Mouse (Mus musculus) left cerebral cortex, adult 18-20 months (tissue): ENCODE data around the gene Ddias. TPM values are rescaled to one million over a fixed set of nuclear protein-coding genes. Genes with fewer than 3 reads are reported as not detected.

ENCODE experiments used
- DNase-seq, 2 experiments: peaks; one replicate each; pipeline ENCODE4 v3.0.0; 2021 to 2022; ENCODE audit warnings: low spot score in 2 of 2, mixed read lengths in 1 of 2
- total RNA-seq, 2 experiments: library from RNA; stranded (reverse); gene quantifications; 2 replicates each; pipeline ENCODE4 v1.2.3; 2021

The Ddias gene
- total RNA-seq, 2 experiments from 2014 or later, result 0.35 to 0.45 TPM

DNA sequence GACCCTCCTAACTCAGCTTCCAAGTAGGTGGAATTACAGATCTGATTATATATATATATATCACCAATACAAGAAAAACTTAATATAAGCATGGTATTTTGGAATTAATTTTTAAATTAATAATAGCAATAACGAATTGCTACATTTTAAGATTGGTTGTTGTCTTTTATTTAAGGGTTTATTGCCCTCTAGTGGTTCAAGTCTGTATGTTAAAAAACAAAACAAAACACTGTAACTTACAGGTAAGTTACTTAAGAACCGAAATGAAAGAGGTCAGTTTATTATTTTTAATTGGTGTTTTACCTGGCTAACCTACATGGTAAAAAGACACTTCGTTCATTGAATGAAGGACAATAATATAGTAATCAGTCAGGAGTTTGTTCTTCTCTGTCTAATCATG is 3.9 kb downstream of the Ddias start:
- no peak for DNase-seq

DNA sequence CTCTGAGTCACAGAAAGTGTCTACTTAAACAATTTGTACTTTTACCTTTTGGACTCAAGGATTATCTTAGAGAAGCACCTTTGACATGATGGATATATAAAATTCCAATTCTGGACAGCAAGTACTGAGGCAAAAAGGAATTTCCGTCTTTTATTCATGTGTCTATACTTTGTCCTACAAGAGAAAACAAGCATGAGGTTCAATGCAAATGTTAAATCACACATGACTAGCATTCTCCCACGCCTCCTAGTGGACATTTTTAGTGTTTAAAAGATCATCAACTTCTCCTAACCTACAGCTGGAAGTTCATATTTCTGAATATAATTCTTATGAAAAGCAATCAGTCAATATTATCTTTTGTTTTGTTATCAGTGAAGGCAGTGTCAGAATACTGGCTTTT is 7.5 kb downstream of the Ddias start:
- no peak for DNase-seq

DNA sequence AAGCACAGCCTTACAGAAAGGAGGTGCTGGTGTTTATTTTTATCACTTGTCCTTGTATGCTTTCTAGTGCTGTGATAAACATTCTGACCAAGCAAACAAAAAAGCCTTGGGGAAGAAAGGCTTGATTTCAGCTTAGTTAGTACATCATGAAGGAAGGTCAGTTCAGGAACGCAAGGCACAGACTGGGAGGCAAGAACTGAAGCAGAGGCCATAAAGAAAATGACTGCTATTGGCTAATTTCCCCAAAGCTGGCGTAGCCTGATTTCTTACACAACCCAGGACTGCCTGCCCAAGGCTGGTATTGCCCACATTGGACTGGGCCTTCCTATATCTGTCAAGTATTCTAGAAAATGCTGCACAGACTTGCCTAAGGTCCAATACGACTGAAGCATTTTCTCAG is 25.8 kb downstream of the Ddias start:
- no peak for DNase-seq

DNA sequence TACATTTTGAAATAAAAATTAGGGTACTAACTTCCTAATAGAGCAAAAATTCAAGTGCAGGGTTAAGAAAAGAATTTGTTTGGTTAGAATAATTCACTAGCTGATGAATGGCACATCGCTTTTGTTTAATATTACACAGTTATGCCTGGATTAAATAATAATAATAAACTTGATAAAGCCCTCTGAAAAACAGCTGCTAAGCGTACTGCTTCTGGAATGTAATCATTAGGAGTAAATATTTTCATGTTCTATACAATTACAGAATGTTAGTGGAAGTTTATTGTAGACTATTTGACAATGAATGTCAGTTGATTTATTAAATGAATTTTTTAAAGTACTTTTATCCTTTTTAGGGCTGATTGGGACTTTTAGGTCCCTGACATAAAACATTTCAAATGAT is 31.8 kb downstream of the Ddias start:
- no peak for DNase-seq

DNA sequence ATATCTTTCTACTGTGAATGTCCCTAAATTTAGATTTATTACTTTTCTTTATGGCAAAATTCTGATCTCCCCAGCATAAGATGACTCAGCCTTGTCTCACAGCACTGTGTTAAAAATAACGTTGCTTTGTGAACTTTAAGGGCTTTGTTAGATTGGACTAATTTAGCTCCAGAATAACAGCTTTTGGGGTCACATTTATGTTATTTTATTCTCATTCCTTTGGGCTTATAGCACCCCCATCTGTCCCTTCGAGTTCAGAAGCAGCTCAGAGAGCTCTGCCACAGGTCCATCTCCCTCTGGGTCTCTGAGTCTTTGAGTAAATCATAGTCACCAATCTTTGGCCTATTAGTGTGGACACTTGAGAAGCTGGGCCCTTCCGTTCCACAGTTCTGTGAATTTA is 36.1 kb downstream of the Ddias start:
- no peak for DNase-seq

DNA sequence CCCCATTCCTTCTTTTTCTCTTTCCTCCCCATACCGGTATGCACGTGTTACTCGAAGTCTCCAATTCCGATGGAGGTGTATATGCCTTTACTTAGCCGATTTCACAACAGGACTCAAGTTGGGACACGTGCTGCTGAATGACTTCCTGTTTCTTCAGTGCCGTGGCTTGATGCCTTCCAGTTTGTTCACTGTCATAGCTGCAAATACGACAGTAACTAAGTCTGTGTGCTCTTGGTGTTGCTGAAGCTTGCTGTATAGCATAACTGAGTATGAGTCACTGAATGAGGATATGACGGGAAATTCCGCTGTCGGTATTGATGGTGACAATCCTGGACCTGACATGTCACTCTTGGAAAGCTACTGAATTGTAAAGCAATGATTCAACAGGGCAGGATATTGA is 36.8 kb downstream of the Ddias start:
- DNase-seq, result no peak

DNA sequence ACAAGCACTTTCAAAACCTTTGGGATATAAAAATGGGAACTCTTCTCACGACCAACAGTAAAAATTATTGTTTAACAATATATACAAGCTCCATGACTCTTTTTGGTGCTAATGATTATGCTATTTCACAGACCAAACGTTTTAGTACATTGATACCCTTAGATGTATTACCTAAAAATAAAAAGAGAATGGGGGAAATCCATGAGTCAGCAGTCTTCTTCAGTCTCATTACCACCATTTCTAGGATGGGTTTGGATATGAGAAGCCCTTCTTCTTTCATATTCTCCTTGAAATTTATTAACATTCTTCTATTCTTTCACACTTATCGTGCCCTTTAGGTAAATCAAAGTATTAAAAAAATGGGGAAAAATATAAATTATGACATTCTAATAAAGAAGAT is 37.6 kb downstream of the Ddias start:
- no peak for DNase-seq

DNA sequence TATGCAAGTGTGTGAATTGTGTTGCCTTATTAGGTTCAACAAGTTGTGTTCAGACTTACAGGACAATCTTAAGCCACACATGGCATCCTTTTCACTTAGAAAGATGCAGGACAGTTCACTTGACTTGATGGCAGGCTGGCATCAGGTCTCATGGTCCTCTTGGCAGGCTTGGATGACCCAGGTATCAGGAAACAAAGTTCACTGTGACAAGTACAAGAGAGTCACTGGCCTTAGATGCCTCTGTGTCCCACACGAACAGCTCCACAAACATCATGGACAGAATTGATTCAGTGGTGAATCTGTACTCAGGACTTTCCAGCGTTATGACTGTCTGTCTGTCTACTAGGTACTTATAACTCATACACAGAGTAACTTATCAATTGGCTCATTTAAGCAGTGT is 39.7 kb downstream of the Ddias start:
- DNase-seq, result no peak

DNA sequence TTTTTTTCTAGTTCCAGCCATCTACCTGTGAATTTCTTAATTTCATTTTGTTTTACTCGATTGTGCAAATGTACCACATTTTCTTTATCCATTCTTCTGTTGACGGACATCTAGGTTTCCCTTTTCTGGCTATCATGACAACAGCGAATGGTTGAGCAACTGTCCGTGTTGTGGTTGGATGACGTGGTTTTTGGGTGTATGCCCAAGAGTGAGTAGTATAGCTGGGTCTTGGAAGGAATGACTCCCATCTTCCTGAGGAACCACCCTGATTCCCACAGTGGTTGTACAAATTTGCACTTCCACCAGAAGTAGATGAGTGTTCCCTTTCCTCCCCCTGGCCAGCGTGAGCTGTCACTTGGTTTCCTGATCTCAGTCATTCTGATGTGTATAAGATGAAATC is 41.7 kb downstream of the Ddias start:
- DNase-seq, result no peak

DNA sequence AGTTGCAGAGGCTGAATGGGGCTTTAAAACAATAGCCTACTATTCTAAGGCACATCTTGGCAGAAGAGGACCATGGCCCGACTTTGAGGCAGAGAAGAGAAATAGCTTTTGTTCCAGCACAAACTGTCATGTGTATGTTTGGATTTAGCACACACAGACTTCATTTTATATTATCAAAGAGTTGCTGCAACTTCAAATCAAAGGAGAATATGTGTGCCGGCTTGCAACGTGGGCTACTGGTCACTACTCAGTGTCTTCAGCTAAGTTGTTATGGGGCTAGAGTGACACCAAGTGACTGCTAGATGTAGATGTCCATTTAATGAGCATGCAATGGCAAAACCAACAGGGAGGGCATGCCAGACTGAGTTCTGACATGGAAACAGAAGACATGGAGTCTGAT is 46.1 kb downstream of the Ddias start:
- peak in 1 of 2 experiments; percentile 12 for DNase-seq

DNA sequence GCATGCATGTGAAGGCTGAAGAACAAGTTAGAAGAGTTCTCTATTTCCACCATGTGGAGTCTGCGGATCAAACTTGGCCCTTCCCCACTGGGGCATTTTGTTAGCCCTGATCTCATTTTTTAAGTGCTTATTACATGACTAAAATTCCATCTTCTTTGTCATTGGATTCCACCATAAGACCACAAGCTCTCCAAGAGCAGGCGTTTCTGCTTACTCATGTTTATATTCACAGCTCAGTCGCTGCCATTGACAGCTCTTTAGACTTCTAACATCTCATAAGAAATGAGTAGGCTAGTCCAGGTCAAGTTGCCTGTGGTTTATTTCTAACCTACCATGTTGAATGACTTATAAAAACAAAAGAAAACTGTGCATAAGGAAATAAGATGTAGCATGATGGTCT is 47.8 kb downstream of the Ddias start:
- no peak for DNase-seq

DNA sequence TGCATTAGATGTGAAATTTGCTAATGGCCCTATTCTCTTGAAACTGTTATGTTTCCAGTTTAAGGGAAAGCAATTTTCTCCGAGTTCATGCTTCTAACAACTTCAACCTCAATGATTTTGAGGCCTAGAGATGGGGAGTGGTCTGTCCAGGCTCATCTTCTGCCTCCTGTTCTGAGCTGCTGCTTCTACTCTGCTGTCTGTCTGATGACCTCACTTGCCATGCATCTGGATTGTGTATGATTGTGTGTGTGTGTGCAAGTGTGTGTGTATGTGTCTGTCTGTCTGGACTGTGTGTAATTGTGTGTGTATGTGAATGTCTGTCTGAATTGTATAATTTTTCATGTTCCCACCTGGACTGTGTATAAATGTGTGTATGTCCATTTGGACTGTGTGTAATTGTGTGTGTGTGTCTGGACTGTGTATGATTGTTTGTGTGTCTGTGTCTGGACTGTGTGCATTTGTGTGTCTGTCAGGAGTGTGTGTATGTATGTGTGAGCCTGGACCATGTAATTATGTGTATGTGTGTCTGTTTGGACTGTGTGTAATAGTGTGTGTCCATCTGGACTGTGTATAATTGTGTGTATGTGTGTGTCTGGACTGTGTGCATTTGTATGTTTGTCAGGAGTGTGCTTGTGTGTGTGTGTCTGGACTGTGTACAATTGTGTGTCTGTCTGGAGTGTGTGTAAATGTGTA is 51.5 kb downstream of the Ddias start:
- no peak for DNase-seq

DNA sequence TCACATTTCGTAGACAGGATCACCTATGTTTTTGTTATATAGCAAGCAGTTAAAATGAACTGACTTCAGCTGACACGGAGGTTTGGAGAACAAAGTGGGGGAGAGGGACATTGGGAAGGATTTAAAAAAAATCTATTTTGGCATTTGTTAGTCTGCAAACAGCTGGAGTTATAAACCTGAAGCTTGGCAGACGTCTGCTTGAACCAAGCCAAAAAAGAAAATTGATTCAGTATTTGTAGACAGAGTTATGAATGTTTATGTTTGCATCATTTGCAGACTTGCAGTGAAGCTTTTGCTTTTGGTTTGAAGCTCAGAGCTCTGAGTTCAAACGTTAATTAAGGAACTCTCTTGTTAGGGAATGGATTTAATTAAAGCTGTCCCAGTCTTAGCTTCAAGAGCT is 52.2 kb downstream of the Ddias start:
- DNase-seq, result no peak

DNA sequence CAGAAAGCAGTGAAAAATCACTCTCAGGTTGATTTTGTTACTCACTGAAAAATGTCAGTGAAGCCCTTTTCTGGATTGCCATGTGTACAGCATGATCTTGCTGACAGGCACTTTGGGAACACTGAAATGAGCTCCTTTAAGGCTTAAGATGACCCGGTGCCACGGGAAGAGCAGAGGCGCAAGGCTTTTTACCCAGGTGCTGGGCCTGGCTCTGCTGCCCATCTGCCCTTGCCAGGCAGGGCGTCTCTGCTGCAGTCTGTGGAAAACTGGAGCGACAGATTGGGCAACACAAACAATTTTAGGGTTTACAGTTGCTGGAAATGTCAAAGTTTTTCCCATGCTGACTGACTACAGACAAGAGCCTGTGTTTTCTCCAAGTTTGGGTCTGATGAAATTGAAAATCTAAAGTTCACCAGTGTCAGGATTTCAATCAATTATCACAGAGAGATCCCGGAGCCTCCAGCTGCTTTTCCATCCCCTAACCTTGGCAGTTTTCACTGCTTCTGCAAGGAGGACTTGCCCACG is 53.0 kb downstream of the Ddias start:
- DNase-seq, result no peak

DNA sequence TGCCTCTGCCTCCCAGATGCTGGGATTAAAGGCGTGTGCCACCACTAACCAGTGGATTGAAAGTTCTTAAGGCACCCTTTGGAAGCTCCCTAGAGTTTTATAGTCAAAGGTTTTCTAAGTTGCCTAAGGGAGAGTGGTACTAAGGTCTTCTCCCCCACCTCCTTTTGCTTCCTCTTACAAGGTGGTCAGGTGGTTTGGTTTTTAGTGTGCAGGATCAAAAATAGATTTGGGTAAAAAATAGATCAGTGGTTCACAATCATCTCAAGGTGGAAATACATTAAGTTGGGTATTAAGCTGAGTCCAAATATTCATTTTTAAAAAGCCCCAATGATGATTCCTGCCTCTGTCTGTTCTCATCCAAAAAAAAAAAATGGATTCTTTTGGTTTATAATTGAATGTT is 53.6 kb downstream of the Ddias start:
- no peak for DNase-seq

DNA sequence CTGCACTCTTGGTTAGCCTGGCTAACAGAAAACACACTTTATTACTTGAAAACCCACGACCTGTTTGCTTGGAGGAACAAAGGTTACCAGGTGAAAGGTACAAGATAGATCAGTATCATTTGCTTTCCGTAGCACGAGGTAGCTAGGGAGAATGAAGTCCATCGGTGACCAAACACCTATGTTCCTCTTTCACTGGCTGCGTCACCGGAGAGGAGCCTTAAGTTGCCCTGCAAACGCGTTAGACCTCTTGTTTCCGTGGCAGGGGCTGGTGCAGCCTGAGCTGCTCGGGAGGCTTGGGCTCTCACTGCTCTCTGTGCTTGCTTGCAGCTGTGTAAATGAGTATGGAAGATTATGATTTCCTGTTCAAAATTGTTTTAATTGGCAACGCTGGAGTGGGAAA is 54.4 kb downstream of the Ddias start:
- DNase-seq, result no peak

DNA sequence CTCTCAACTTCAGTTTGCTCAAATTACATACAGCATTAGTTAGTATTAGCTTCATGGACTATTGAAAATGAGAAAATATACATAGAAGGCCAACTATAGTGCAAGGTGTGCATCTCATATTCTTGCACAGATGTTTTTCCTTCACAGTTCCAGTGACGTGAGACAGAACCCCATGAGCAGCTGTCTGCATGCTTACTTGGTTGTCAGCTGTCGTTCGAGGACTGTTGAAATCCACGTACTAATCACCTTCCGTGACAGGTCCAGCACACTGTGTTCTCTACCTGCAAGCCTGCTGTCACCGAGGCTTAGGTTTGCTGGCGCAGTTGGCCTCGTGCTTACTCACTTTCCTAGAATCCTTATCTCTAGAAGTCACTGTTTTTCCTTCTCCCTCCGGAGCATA is 56.2 kb downstream of the Ddias start:
- DNase-seq, result no peak

DNA sequence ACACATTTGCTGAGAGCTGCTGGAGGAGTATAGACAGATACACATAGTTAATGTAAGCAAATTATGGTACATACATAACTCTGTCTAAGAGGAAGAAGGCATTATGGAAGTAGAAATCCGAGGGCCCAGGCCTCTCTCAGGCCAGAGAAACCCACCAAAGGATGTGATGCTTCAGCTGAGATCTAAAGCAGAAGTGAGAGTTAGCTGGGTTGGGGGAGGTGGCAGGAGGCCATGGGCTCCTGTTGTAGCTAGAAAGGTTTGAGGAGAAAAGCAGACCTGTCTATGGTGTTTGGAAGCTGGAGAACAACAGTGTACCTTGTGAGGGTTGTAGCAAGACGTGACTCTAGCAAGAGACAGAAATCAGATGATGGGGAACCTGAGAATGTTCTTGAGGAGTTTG is 56.8 kb downstream of the Ddias start:
- DNase-seq, result no peak

DNA sequence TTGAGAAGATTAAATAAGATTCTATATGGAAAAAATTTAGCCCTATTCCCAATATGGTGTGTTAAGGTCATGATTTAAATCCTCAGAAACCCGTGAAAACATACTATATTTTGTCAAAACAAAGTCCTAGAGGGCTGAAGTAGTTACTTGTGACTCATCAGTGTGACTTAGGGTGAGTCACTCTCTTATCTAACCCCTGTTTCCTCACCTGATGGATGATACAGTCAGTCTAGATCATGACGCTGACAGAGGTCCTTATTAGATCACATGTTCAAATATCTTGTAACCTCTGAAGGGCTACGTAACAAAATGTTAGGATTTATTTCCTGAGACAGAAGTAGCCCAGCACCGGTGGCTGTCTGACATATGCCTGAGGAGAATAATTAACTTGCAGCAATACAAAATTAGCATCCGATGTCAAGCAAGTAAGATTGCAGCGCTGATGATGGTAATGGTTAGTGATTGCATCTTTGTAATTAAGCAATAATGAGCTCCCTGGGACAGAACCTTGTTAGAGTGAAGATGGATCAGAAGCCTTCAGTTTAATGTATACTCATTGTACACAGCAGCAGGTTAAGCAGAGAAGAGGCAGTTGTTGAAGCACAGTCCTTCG is 62.3 kb downstream of the Ddias start:
- no peak for DNase-seq
